Mouse (Mus musculus) layer of hippocampus, adult 2 months (tissue): ENCODE measurements at regions not wholly inside any gene's neighbourhood (a gene's known extent, or its start where the extent isn't known, plus 50 kb on each side); places are given as distances from the start of the nearest gene placed in this dataset.

ENCODE experiments used
- DNase-seq, 2 experiments: peaks; one replicate each; pipeline ENCODE4 v3.0.0; 2022; ENCODE audit warnings: low spot score in 2 of 2
- H3K27ac ChIP-seq: fragments of 200-600 bp; 2 replicates; pipeline ENCODE4 v1.8.1; 2022
- H3K4me3 ChIP-seq: fragments of 200-600 bp; 2 replicates; pipeline ENCODE4 v1.8.1; 2022; ENCODE audit warnings: mild to moderate bottlenecking
- CTCF ChIP-seq: fragments of 200-600 bp; conservative IDR thresholded peaks from 2 replicates; pipeline ENCODE4 v1.8.1; 2022; ENCODE audit warnings: antibody characterized with exemption, mild to moderate bottlenecking, moderate library complexity

DNA sequence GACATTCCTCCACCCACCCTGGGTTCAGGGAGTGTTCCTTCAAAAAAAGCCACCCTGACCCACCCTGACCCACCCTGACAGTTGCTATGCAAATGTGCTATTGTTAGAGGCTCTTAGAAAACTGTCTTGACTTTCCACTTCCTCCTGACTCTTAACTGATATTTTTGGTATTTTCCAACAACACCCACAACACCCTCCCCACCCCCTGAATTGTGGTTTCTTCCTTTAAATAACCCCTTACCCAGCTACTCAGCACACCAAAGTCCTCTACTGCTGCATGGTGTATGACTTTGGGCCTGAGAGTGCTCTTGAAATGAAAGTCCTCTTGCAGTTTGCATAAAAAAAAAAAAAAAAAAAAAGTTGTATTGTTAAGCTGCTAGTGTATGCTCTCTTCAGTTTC lies 1144.3 kb upstream of the Slc7a12 start:
- Histone ChIP-seq H3K4me3 (no peak overlapping the region), H3K27ac (no peak overlapping the region)
- no peak for TF ChIP-seq CTCF
- no peak for DNase-seq

DNA sequence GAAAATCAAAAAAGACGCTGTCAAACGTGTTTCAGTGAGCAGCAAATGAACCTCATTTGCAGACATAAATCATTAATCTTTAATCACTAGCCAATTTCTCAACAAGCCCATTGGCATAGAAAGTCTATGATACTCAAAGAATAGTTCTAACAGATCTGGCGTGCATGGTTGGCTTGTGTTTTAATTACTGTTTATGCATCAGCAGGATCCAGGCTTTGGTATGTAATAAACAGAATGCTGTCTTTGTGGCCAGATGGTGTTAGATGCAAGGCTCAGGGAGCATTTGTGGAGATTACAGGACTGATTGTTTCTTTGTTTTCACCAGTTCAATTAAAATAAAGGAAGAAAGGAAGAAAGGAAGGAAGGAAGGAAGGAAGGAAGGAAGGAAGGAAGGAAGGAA lies 1094.3 kb upstream of the Slc7a12 start:
- no peak overlapping the region for H3K27ac ChIP-seq
- no peak for TF ChIP-seq CTCF
- H3K4me3 ChIP-seq: no peak overlapping the region
- peak in 1 of 2 experiments; percentile 1 for DNase-seq
